Mouse (Mus musculus) G1E-ER4 (cell line): ENCODE measurements around the gene Lsm7. TPM values are rescaled to one million over a fixed set of nuclear protein-coding genes. Genes with fewer than 3 reads are reported as not detected.

Experiments
- GATA1 ChIP-seq: IDR thresholded peaks from one replicate; pipeline ENCODE4 v1.8.0; 2012; ENCODE audit warnings: low read length, inconsistent platforms
- polyA plus RNA-seq: library from polyadenylated mRNA; stranded (reverse); fragments of >175 nt; gene quantifications from 2 replicates; pipeline ENCODE4 v1.2.3, GENCODE M21; 2012

Lsm7 gene
- polyA plus RNA-seq, 1 experiment: 413 TPM

DNA sequence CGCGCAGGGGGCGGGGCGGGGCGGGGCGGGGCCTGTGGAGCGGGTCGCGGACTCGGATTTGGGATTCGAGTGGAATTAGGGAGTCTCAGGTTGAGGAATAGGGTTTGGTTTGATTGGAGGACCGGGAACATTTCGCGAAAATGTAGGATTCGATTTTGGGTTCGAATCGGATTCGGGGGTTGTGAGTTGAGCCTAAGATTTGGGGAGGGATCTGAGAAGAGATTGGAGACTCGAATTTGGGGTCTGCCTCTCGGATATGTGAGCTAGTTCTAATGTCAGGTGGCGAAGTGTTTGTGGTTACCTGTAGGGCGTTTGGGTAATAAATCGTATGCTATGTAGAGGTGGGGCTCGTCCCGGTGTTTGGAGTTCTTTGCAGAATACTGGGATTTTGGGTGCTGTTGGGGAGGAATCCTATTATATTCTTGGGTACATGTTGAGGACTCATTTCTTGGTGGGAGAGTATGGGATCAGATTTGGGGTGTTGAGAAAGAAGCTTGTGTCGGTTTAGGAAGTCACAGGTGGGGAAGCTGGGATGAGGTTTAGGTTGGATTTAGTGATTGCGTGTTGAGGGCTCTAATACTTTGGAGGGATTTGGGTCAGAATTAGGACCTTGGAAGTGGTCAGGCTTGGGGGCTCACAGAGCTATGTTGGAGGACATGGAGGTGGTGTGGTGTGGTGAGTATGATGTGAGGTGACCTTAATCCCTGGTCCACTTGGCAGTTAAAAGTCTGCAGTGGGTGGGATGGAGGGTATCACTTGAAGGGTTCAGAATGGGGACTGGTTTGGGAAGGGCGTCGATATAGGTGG, 27.7 kb downstream of the Lsm7 start:
- TF ChIP-seq GATA1: no peak

DNA sequence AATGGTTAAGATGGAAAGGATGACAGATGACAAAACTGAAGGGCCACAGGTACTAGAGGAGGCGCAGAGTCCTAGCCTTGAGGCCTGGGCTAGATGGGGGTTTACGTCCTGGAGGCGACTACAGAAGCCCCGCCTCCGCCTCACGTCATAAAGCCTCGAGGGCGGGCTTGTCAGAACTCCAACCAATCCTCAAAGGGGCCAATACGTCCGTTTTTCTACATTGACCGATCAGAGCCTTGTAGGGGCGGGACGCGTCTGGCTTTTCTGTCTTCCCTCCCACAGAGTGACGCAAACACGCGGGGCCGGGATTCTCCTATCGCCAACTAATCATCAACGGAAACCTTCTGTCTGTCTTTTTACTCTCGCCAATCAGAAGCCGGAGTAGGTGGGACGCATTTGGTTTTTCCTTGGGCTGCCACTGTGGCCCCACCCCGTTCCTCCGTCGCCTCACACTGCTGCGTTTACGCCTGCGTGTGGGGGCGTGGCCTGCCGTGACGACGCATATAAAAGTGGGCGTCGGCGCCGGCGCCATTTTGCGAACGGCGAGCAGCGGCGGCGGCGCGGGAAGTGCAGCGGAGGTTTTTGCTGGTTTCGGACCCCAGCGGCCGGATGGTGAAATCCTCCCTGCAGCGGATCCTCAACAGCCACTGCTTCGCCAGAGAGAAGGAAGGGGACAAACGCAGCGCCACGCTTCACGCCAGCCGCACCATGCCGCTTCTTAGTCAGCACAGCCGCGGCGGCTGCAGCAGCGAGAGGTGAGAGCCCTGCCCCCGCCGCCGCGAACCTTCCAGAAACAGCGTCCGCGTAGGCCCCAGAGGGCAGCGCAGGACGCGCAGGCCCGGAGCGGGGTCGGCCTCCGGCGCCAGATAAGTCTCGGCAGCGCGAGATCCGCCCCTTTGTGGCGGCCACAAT, 28.6 kb downstream of the Lsm7 start, which contains the start of gene Oaz1:
Gene Oaz1, plus strand, starts transcription at position 506 of the 912 bp plus-strand sequence.
- TF ChIP-seq GATA1: no peak

DNA sequence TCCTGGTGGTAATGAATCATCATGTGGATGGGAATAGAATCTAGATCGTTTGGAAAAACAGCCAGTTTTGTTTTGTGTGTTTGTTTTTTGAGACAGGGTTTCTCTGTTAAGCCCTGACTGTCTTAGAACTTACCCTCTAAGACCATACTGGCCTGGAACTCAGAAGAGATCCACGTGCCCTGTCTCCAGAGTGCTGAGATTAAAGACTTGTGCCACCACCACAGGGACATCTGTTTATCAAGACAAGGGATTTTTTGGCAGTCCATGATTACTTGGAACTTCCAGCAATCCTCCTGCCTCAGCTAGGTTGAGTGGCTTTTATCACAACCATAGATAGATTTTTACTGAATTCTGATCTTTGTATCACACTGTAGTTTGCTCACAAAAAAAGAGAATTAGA, 30.2 kb downstream of the Lsm7 start:
- no peak for TF ChIP-seq GATA1

DNA sequence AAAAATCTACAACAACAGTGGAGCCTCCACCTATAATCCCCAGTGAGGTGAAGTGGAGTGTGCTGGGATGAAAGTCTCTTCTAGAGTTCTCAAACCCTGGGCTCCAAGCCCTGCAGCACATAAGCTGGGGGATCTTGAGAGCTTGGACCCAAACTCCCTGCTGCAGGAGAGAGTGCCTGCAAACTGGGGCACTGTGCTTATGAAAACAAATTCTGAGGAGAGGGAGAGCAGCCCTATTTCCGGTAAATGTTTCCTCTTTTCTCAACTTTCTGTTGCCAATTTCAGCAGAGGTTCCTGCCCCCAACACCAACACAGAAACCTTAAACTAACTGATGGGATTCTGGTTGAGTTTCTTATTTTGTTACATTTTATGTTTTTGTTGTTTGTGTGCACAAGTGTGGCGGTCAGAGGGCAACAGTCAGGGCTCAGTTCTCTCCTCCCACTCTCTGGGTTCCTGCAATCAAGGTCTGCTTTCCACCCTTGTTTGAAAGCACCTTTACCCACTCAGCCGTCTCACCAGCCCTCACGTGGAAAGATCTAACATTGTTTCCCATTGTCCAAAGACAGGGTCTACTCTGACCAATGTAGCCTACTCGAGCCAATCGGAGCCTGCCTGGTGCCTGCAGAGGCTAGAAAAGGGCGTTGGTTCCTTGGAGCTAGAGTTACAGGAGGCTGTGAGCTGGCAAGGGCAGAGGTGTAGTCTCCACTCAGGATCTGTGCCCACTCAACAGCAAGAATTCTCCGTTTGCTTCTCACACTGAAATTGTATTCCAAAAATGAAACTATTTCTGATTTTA, 31.0 kb downstream of the Lsm7 start:
- no peak for TF ChIP-seq GATA1

DNA sequence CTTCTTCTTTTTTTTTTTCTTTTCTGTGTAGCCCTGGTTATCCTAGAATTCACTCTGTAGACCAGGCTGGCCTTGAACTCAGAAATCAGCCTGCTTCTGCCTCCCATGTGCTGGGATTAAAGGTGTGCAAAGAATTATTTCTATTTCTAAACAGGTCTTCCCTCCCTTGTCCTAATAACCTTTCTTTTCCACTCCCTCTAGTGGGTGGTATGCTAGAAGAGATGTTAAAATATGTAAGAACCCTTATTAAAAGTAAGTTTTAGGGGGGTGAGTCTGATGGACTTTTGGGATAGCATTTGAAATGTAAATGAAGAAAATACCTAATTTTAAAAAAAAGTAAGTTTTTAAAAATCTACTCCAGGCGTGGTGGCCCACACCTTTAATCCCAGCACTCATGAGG, 31.7 kb downstream of the Lsm7 start:
- no peak for TF ChIP-seq GATA1

DNA sequence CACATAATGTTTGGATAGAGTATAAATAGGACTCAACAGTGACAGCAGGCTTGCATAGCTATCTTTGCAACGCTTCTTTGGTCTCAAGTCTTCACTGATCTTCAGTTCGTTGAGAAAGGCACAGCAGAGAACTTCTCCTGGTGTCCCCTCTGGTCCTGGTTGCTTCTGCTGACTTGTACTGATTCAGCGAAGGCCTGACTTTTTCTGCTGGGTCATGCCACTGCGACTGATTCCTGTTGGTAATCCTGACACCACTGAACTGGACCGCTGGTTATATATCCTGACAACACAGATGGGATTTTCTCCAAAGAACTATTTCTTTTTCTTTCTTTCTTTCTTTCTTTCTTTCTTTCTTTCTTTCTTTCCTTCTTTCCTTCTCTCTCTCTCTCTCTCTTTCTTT, 32.5 kb downstream of the Lsm7 start:
- TF ChIP-seq GATA1: no peak

DNA sequence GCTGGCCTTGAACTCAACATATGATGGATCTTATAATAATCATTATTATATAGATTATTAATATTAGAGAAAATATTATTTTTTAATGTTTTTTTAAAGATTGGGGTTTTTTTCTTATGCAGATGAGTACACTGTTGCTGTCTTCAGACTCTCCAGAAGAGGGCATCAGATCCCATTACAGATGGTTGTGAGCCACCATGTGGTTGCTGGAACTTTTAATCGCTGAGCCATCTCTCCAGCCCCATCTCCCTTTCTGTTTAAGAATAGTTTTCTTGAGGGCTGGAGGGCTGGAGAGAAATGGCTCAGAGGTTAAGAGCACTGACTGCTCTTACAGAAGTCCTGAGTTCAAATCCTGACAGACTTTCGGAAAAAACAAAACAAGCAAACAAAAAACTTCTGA, 33.0 kb downstream of the Lsm7 start:
- TF ChIP-seq GATA1: no peak

DNA sequence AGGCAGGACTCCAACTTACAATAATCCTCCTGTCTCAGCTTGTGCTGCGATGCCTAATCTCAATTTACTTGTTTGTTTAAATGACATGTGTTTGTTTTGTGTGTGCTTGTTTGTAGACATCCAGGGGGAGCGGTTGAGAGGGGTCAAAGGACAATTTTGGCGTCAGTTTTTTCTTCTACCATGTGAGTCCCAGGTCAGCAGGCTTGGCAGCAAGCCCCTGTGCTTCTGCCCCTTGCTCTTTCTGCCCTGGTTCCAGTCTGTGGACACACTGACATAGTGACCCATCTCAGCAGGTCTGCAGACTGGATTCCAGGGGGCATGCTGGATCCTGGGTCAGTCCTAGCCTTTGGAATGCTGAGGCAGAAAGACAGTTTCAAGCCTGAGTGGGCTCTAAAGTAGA, 35.6 kb downstream of the Lsm7 start:
- TF ChIP-seq GATA1: no peak

DNA sequence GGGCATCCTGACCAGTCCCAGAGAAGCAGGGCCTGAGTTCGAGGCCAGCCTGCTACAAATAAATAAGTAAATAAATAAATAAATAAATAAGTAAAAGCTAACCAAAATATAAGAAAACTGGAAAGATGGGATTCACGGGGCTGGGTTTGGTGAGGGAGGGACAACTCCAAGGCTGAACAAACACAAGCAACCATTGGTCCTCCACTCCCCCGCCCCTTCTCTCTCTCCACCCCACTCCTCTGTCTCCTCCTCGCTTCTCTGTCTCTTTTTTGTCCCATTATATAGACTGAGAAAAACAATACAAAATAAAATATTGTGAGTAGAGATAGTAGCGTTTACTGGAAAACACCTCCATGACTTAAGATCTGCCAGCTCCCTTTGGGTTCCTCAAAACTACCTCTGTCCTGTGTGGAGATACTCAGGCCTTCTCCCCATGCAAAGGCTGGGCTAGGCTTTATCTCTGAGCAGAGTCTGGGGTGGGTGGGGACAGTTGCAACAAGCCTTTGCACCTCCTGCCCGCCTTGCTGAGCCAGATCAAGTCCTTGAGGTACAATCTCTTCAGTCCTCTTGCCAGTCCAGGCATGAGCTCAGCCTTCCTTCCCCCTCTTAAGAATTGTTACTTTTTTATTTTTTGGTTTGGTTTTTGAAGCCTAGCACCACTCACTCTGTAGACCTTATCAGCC, 36.3 kb downstream of the Lsm7 start:
- no peak for TF ChIP-seq GATA1

DNA sequence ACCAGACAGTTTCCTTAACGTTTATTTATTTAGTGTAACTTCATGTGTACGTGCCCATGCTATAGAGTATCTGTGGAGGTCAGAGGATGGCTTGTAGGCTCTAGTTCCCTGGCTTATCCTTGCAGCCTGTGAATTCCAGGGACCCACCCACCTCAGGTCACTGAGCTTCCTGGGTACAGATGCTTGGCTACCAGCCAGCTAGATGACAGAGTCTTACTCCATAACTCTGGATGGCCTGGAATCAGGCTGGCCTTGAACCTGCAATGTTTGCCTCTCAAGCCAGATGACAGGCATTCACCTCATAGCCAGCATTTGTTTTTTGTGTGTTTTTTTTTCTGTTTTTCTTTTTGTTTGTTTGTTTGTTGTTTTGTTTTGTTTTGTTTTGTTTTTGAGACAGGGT, 37.8 kb downstream of the Lsm7 start:
- no peak for TF ChIP-seq GATA1

DNA sequence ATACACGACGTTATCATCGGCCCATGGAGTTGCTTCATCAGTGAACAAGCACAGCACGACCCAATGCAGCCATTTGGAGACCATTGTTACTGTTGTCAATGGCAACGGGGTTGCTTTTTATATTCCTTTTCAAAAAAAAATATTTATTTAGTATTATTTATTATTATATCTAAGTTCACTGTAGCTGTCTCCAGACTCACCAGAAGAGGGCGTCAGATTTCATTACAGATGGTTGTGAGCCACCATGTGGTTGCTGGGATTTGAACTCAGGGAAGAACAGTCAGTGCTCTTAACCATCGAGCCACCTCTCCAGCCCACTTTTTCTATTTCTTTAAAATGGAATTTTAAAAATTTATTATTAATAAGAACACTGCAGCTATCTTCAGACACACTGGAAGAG, 40.2 kb downstream of the Lsm7 start:
- TF ChIP-seq GATA1: no peak

DNA sequence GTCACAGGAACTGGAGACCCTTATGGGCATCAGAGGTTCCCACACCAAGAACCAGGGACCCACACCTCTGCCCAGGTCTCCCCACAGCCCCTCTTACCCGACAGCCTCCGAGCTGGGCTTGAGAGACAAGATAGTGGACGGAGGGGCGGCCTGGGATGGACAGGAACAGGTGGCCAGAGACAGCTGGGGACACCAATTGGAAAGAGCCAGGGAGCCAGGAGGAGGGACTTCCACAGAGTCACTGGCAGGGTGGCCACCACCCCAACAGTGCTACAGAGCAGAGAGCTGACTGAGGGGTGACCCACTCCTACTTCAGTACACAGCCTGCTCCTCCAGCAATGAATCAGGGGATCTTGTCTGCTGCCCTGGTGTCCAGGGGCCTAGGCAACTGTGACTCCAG, 41.6 kb downstream of the Lsm7 start, which contains the start of gene Jsrp1:
Gene Jsrp1, minus strand, starts transcription at position 133 of the 400 bp plus-strand sequence.
- TF ChIP-seq GATA1: no peak

DNA sequence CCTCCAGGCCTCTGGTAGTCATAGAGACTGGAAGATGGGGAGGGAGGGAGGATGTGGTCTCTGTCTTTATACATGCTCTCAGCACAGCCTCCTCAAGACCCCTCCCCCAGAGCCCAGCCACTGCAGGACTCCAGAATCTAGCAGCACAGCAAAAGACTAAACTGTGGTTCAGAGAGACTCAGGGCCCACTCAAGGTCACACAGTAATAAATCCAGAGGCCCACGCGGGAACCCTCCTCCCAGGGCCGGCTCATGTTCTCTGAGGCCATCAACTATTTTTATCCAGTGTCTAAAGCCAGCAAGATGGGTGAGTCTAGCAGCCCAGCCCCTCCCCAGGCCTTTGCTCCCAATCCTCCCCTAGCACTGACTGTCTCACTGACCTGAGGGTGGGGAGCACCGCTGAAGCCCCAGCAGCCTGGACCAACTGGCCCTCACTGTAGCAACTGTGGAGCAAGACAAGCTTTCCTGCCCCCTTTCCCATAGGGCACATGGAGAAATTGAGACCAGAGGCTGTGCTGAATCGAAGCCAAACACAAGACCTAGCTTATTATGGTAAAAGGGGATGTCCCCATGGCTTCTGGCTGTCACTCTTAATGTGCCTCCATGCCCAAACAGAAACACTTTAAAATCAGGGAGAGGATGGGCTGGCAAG, 42.5 kb downstream of the Lsm7 start:
- no peak for TF ChIP-seq GATA1

DNA sequence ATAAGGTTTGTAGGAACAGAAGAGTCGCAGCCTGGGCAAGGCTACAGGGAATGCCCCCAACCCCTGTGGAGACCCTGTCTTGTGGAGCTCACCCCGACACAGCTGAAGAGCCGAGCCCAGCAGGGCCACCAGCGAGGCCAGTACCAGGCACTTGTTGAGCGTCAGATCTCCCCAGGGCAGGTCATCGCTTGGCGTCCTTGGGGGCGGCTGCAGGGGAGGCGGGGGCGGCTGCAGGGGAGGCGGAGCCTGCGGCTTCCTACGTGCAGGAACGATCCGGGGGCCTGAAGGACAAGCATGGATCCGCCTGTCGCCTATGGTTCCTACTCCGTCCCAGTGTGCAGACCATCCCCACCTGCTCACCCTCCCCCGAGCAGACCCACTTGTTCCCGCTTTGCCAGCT, 44.9 kb downstream of the Lsm7 start:
- TF ChIP-seq GATA1: no peak

DNA sequence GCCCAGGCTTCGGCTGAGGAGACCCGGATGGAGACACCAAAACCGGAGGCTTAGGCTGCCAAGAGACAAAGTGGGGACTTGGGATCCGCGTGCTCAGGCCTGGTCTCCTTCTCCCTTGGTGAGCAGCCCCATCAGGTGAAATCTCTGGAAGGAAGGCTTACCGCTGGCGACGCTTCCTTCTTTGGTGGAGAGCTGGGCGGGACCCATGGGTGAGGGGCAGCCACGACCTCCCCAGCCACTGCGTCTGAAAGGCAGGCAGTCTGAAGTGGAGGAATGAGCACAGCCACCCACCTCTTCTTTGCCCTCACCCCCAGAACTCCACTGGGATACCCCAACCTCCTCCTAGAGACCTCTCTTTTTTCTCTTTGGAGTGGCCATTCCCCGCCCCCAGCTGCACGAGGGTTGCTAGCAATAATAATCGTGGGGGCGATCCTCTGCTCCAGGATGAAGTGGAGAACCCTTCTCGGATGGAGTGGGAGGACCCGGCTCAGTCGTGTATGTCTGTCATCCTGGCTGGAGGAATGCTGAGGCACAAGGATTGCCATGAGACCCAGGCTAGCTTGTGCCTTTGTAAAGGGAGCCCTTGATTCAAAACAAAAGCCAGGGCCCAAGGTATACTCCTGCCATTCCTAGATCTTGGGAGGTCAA, 45.9 kb downstream of the Lsm7 start:
- TF ChIP-seq GATA1: no peak
